Mouse (Mus musculus) heart, adult 2 months (tissue): ENCODE data around the gene Irf8. TPM values are rescaled to one million over a fixed set of nuclear protein-coding genes. Genes with fewer than 3 reads are reported as not detected.

Experiments used
- DNase-seq, 2 experiments: peaks; one replicate each; pipeline ENCODE4 v3.0.0; 2021
- H3K27ac ChIP-seq: fragments of 200-600 bp; 2 replicates; pipeline ENCODE4 v1.8.1; 2022
- H3K27me3 ChIP-seq: fragments of 200-500 bp; 2 replicates; pipeline ENCODE4 v1.6.1; 2012; ENCODE audit warnings: mild to moderate bottlenecking, low read length, inconsistent platforms, mixed read lengths; ENCODE audit not compliant: control insufficient read depth, insufficient read depth
- H3K36me3 ChIP-seq: fragments of 200-500 bp; 2 replicates; pipeline ENCODE4 v1.6.1; 2012; ENCODE audit warnings: low read length, inconsistent platforms; ENCODE audit not compliant: control insufficient read depth, insufficient read depth
- H3K4me1 ChIP-seq: fragments of 200-500 bp; 2 replicates; pipeline ENCODE4 v1.6.1; 2011; ENCODE audit warnings: low read length; ENCODE audit not compliant: control insufficient read depth, insufficient read depth
- H3K4me3 ChIP-seq: fragments of 200-600 bp; 2 replicates; pipeline ENCODE4 v1.8.1; 2022
- H3K79me2 ChIP-seq: fragments of 200-500 bp; replicated peaks from 2 replicates; pipeline ENCODE4 v1.6.1; 2012; ENCODE audit warnings: mild to moderate bottlenecking, inconsistent platforms, low read length, moderate library complexity, mixed read lengths; ENCODE audit not compliant: control insufficient read depth, insufficient read depth
- H3K9ac ChIP-seq: fragments of 200-500 bp; 2 replicates; pipeline ENCODE4 v1.6.1; 2012; ENCODE audit warnings: low read depth, mild to moderate bottlenecking, control low read depth, inconsistent platforms, low read length, mixed read lengths
- CTCF ChIP-seq: fragments of 200-600 bp; IDR thresholded peaks from 2 replicates; pipeline ENCODE4 v1.8.1; 2022; ENCODE audit warnings: antibody characterized with exemption, mild to moderate bottlenecking, moderate library complexity
- EP300 ChIP-seq: fragments of 200-500 bp; IDR thresholded peaks from 2 replicates; pipeline ENCODE4 v1.6.1; 2011; ENCODE audit warnings: low read depth, low read length, control low read depth; ENCODE audit not compliant: insufficient read depth
- POLR2A ChIP-seq: fragments of 200-500 bp; IDR thresholded peaks from 2 replicates; pipeline ENCODE4 v1.6.1; 2011; ENCODE audit warnings: mild to moderate bottlenecking, low read depth, low read length, control low read depth; ENCODE audit not compliant: insufficient read depth
- WGBS: fragments of 180-500 bp; shearing (Covaris S2); methylation state at CpG from one replicate; pipeline ENCODE4 v1.1.7; 2018; 5-methylcytosine and 5-hydroxymethylcytosine counted together
- intact Hi-C: fragments of 180-260 bp; cut with DNase I; formaldehyde crosslinking; loops from one replicate; pipeline ENCODE4 v1.15.1; 2025
- polyA plus RNA-seq: library from polyadenylated mRNA; depleted of rRNA; stranded (reverse); fragments of >200 nt; gene quantifications from 2 replicates; pipeline ENCODE4 v1.2.3, GENCODE M21; 2012
- total RNA-seq, 2 experiments: library from RNA; stranded (reverse); gene quantifications; 2 replicates each; pipeline ENCODE4 v1.2.3; 2021

Irf8 gene
- total and polyA plus RNA-seq, 3 experiments: 3.6 to 4.9 (median 3.8) TPM

DNA sequence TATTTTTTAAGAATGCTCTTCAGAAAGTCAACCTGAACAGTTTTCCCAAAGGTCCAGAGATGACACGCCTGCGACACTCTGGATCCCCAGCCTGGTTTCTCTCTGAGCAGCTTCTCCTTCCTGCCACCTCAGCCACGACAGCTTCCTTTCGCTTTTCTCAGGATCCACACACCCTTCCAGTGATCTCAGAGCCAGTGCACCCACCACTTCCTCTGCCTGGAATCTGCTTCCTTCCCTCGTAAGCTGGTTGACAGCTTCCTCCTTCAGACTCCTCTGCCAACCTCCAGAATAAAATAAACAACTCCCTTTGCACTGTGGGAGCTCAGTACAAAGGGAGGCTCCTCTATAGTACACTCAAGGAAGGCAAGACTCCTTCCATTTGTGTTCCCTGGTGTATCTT is 27.1 kb downstream of the Irf8 start:
- DNase-seq: peak in 1 of 2 experiments; percentile 29
- no peaks in the 10 kb centered on the region for H3K36me3 ChIP-seq
- intact Hi-C loops: no loop called here
- H3K4me3 ChIP-seq: no peak overlapping the region
- no peaks in the 10 kb centered on the region for H3K27me3 ChIP-seq
- TF ChIP-seq EP300 (no peak), CTCF (no peak), POLR2A (no peak)
- H3K9ac ChIP-seq: no peak overlapping the region
- WGBS: 32% methylated on average over 5 of the region's 5 CpGs
- H3K27ac ChIP-seq: no peak overlapping the region
- no peaks in the 10 kb centered on the region for H3K79me2 ChIP-seq
- H3K4me1 ChIP-seq: no peaks in the 10 kb centered on the region

GRCm38 (mm10) chr8:120764638-120765037 is 28.5 kb downstream of the Irf8 start:
- Histone ChIP-seq H3K27ac (no peak overlapping the region), H3K9ac (no peak overlapping the region), H3K27me3 (no peaks in the 10 kb centered on the region), H3K36me3 (no peaks in the 10 kb centered on the region), H3K4me1 (no peaks in the 10 kb centered on the region; the same call in 1 of the 2 replicates), H3K79me2 (no peaks in the 10 kb centered on the region), H3K4me3 (no peak overlapping the region)
- intact Hi-C loops: no loop called here
- no peak for DNase-seq
- TF ChIP-seq CTCF: no peak
- no peak for TF ChIP-seq POLR2A
- TF ChIP-seq EP300: no peak

- intact Hi-C loops: no loop called here
- 57% methylated on average over 3 of the region's 3 CpGs for WGBS
- no peak overlapping the region for H3K4me3 ChIP-seq
- H3K79me2 ChIP-seq: no peaks in the 10 kb centered on the region
- H3K27me3 ChIP-seq: no peaks in the 10 kb centered on the region
- no peak for DNase-seq
- no peak for TF ChIP-seq POLR2A
- TF ChIP-seq EP300: no peak
- TF ChIP-seq CTCF: no peak
- H3K27ac ChIP-seq: no peak overlapping the region
- H3K4me1 ChIP-seq: no peaks in the 10 kb centered on the region; the same call in 1 of the 2 replicates
- H3K36me3 ChIP-seq: no peaks in the 10 kb centered on the region
- no peak overlapping the region for H3K9ac ChIP-seq
Observed at GRCm38 (mm10) chr8:120766622-120767021, 30.5 kb downstream of the Irf8 start.

GRCm38 (mm10) chr8:120768454-120769218 is 32.5 kb downstream of the Irf8 start:
- TF ChIP-seq CTCF: no peak
- TF ChIP-seq POLR2A: no peak
- no peak for TF ChIP-seq EP300
- H3K27ac ChIP-seq: no peak overlapping the region

DNA sequence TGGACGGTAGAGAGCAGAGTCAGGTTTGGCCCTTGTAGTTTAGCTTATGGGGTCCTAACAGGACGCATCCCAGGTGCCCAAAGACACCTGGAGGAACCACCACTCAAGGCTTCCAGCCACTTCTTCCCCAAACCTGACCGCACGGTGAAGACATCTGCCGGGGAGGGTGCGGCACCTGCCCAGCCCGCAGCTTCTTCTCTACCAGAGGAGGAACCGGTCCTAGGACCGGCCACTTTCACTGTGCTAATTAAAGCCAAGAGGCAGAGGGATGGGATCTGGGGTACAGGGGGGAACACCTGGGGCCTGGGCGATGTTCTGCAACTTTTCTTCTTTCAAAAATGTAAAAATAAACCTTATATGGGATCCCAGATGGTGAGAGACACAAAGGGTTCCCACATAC is 41.0 kb downstream of the Irf8 start:
- TF ChIP-seq EP300 (no peak), POLR2A (no peak), CTCF (no peak)
- DNase-seq: no peak
- H3K36me3 ChIP-seq: no peaks in the 10 kb centered on the region
- H3K27ac ChIP-seq: no peak overlapping the region
- no peak overlapping the region for H3K4me3 ChIP-seq
- no peaks in the 10 kb centered on the region for H3K4me1 ChIP-seq
- WGBS: 91% methylated on average over 10 of the region's 10 CpGs
- intact Hi-C loops: no loop called here
- H3K9ac ChIP-seq: no peak overlapping the region
- no peaks in the 10 kb centered on the region for H3K27me3 ChIP-seq
- H3K79me2 ChIP-seq: no peaks in the 10 kb centered on the region

More at GRCm38 (mm10) chr8:120768454-120769218, 32.5 kb downstream of the Irf8 start:
- 22% methylated on average over 12 of the region's 12 CpGs for WGBS
- Histone ChIP-seq H3K79me2 (no peaks in the 10 kb centered on the region), H3K4me3 (0 out of 2 replicates have a peak overlapping the region, but pooled peaks have one; percentile 14), H3K27me3 (no peaks in the 10 kb centered on the region), H3K36me3 (no peaks in the 10 kb centered on the region), H3K4me1 (no peaks in the 10 kb centered on the region; the same call in 1 of the 2 replicates), H3K9ac (no peak overlapping the region)
- intact Hi-C loops: no loop called here
- DNase-seq: peak in 1 of 2 experiments; percentile 34

DNA sequence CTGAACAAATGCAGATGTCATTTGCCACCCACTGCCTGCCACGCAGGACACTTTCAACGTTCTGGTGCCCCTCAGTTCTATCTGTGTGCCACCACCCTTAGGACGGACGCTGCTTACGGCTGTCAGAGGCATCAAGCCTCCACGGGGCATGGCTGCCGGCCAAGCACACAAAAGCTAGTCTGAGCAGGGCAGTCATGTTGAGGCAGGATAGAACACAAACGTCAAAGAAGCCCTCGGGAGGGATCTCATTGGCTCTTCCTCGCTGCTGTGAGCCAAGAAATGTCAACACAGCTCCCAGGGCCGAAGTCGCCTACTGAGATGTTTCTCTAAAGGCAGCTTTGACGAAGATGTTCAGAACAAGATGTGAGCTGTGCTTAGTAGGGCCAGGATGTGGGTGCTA is 41.6 kb downstream of the Irf8 start:
- no peaks in the 10 kb centered on the region for H3K4me1 ChIP-seq
- H3K27me3 ChIP-seq: no peaks in the 10 kb centered on the region
- no peak overlapping the region for H3K27ac ChIP-seq
- no peak overlapping the region for H3K4me3 ChIP-seq
- H3K79me2 ChIP-seq: no peaks in the 10 kb centered on the region
- intact Hi-C loops: no loop called here
- TF ChIP-seq CTCF: no peak
- TF ChIP-seq EP300: no peak
- no peak for TF ChIP-seq POLR2A
- H3K9ac ChIP-seq: no peak overlapping the region
- no peaks in the 10 kb centered on the region for H3K36me3 ChIP-seq
- 50% methylated on average over 13 of the region's 13 CpGs for WGBS
- DNase-seq: no peak
